Mouse (Mus musculus) heart, embryonic 13.5 days (tissue): ENCODE data around the gene Rmi1. TPM values are rescaled to one million over a fixed set of nuclear protein-coding genes. Genes with fewer than 3 reads are reported as not detected.
"Not testable (repeated sequence)": the region's sequence is repeated elsewhere in the genome, so short reads cannot be mapped to it uniquely, and the experiment has no call there.

Experiments
- ATAC-seq: fragments of 200-750 bp; cut with Nextera tagmentation; 2 replicates; pipeline ENCODE4 v1.8.0; 2017; ENCODE audit warnings: moderate TSS enrichment; ENCODE audit not compliant: insufficient number of reproducible peaks, low FRiP score, low TSS enrichment; ENCODE audit errors: extremely low read depth
- H3K27ac ChIP-seq: fragments of 300-500 bp; sonication (generic); replicated peaks from 2 replicates; pipeline ENCODE4 v1.5.1; 2015; ENCODE audit warnings: moderate library complexity, mild to moderate bottlenecking, inconsistent platforms
- H3K27me3 ChIP-seq: fragments of 300-500 bp; sonication (generic); replicated peaks from 2 replicates; pipeline ENCODE4 v1.6.1; 2015; ENCODE audit warnings: mild to moderate bottlenecking, inconsistent platforms
- H3K36me3 ChIP-seq: fragments of 300-500 bp; sonication (generic); 2 replicates; pipeline ENCODE4 v1.6.1; 2015; ENCODE audit warnings: mild to moderate bottlenecking, inconsistent platforms
- H3K4me1 ChIP-seq: fragments of 300-500 bp; sonication (generic); 2 replicates; pipeline ENCODE4 v1.6.1; 2015; ENCODE audit warnings: inconsistent platforms
- H3K4me2 ChIP-seq: fragments of 300-500 bp; sonication (generic); 2 replicates; pipeline ENCODE4 v1.6.1; 2015; ENCODE audit warnings: inconsistent platforms, mild to moderate bottlenecking, moderate library complexity
- H3K4me3 ChIP-seq: fragments of 300-500 bp; sonication (generic); 2 replicates; pipeline ENCODE4 v1.5.1; 2015; ENCODE audit warnings: moderate library complexity, mild to moderate bottlenecking, inconsistent platforms
- H3K9ac ChIP-seq: fragments of 300-500 bp; sonication (generic); 2 replicates; pipeline ENCODE4 v1.6.1; 2015; ENCODE audit warnings: inconsistent platforms, mild to moderate bottlenecking, moderate library complexity
- H3K9me3 ChIP-seq: fragments of 300-500 bp; sonication (generic); 2 replicates; pipeline ENCODE4 v1.6.1; 2016; ENCODE audit warnings: inconsistent platforms
- WGBS: fragments of 180-500 bp; shearing (Covaris S2); methylation state at CpG from one replicate; pipeline ENCODE4 v1.1.7; 2015; ENCODE audit warnings: mixed read lengths; 5-methylcytosine and 5-hydroxymethylcytosine counted together
- polyA plus RNA-seq: library from polyadenylated mRNA; unstranded; fragments of >200 nt; fragmentation: Nextera tagmentation; extraction: Ambion mirVana; gene quantifications from 2 replicates; pipeline ENCODE4 v1.2.1, GENCODE M21; 2015

The Rmi1 gene
- polyA plus RNA-seq, 1 experiment from 2014 or later, result 17.0 TPM

DNA sequence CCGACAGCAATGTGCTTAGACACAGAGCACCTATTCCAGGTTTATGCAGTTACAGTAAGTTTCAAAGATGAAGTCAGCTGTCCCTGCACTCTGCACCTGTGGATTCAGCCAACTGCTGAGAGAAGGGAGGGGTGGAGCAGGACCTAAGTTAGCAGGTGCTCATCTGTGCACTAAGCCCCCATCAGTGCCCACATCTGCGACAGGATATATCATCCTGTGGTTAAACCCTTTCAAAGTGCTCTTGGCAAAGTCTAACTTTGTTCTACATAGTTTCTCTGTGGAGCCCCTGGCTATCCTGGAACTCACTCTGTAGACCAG is 28.9 kb upstream of the Rmi1 start:
- Histone ChIP-seq H3K36me3 (no peaks in the 10 kb centered on the region), H3K9ac (no peak overlapping the region), H3K27ac (no peak overlapping the region), H3K4me3 (no peak overlapping the region), H3K4me1 (no peaks in the 10 kb centered on the region), H3K4me2 (no peak overlapping the region), H3K27me3 (no peaks in the 10 kb centered on the region), H3K9me3 (no peaks in the 10 kb centered on the region; the same call in 1 of the 2 replicates)
- ATAC-seq, result no peak
- 72% methylated on average over 2 of the region's 2 CpGs for WGBS

DNA sequence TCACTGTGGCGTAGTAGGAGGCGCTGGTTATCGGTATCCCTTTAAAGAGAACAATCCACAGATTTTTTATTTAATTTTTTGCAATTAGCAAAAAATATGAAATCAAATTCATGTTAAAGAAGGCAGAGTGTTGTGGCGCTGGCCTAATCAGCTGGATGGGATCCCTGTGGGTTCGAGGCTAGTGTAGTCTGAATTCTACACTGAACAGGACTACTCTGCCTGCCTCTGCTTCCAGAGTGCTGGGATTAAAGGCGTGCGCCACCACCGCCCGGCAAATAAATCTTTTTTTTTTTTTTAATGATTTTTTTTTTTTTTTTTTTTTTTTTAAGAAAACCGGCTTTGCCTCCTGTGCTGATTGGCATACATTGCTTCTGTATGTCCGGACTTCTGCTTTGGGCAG is 17.7 kb upstream of the Rmi1 start:
- Histone ChIP-seq H3K36me3 (peaks cover 38% of the 10 kb centered on the region), H3K27ac (no peak overlapping the region), H3K4me2 (peak overlapping the region; percentile 90), H3K9ac (peak overlapping the region; percentile 88), H3K4me1 (peaks cover 14% of the 10 kb centered on the region), H3K27me3 (no peaks in the 10 kb centered on the region), H3K4me3 (peak overlapping the region; percentile 80), H3K9me3 (peaks cover 21% of the 10 kb centered on the region)
- 45% methylated on average over 11 of the region's 11 CpGs for WGBS
- ATAC-seq, result no peak

DNA sequence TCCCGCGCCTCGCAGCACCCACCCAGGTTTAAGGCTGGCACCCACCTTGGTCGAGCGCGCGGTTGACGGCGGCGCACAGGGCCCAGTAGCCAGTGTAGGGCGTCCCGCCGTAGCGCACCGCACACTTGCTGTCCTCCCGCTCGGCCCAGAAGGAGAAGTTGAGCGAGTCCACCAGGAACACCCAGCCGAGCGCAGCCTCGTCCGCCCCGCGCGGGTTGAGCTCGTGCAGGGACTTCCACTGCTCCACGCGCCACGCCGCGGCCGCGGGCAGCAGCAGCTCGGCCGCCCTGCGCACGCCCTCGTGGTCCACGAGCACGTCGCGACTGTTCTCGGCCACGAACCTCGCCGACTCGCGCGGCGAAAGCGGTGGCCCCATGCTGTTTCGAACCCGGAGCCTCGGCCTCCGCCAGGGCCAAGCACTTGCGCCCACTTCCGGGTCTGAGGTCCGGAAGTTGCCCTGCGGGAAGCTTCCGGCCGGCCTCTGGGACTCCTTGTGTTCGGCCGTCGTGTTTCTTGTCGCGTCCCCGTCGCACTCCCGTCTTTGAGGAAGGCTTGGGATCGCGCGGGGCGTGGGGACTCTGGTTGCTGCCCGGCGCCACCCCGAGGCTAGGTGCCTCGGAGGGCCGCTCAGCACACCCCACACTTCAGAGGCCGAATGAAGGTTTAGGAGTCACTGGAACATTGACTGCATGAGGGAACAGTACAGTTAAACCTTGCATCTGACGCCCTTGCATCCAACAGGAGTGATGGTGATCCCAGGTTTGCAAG is 17.1 kb upstream of the Rmi1 start, which contains the start of gene 2210016F16Rik:
2210016F16Rik (minus strand) TSS at position 447 of the 768 bp plus-strand sequence.
- 2% methylated on average over 80 of the region's 80 CpGs for WGBS

DNA sequence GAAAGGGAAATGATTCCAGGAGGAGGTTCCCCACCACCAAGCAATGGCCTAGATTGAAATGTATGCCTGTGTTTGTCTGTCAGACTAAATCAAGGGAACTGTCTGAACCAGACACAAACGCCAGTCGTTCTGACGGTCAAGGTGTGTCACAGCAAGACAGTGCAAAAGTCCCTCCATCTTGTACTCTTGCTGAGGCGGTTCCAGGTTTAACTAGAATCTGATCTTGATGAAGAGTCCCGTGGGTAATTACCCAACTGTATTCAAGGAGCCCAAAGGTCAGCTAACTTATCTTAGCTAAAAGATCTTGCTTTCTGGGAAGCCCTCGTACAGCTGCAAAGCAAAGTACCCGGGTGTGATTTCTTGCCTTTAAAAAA is 16.5 kb upstream of the Rmi1 start:
- Histone ChIP-seq H3K9ac (peak overlapping the region; percentile 88), H3K27ac (peak overlapping the region; percentile 33; the same call in 1 of the 2 replicates), H3K36me3 (peaks cover 38% of the 10 kb centered on the region), H3K4me3 (peak overlapping the region; percentile 80), H3K9me3 (peaks cover 10% of the 10 kb centered on the region), H3K4me1 (peaks cover 14% of the 10 kb centered on the region), H3K27me3 (no peaks in the 10 kb centered on the region), H3K4me2 (peak overlapping the region; percentile 90)
- ATAC-seq, result no peak
- WGBS, result 81% methylated on average over 7 of the region's 7 CpGs

More for the DNA sequence above, 17.1 kb upstream of the Rmi1 start, which contains the start of gene 2210016F16Rik:
- H3K4me3 ChIP-seq, result peak within 1 kb of the TSS; percentile 80
- peaks cover 14% of the 10 kb centered on the region for H3K4me1 ChIP-seq
- peak within 1 kb of the TSS; percentile 88 for H3K9ac ChIP-seq
- H3K4me2 ChIP-seq, result peak within 1 kb of the TSS; percentile 90
- peak within 1 kb of the TSS; percentile 33; the same call in 1 of the 2 replicates for H3K27ac ChIP-seq
- H3K9me3 ChIP-seq, result peaks cover 16% of the 10 kb centered on the region
- no peaks in the 10 kb centered on the region for H3K27me3 ChIP-seq
- peak; percentile 37 for ATAC-seq
- H3K36me3 ChIP-seq, result peaks cover 38% of the 10 kb centered on the region

DNA sequence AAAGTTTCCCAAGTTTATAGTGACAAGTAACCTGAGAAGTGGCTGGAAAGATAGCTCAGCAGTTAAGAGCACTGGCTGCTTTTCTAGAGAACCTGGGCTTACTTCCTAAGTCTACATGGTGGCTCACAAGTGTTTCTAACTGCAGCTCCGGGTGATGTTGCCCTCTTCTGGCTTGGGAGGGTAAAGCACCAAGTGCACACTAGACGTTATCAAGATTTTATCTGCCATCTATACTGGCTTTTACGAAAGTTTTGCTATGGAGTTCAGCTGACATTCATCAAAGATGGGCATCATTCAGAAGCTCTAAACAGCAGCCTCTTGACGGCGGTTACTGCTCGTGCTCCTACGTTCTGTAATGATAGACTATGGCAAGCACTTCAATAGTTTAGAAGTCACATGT is 14.1 kb upstream of the Rmi1 start:
- Histone ChIP-seq H3K4me2 (no peak overlapping the region; the same call in 1 of the 2 replicates), H3K4me1 (peaks cover 14% of the 10 kb centered on the region), H3K36me3 (peaks cover 34% of the 10 kb centered on the region), H3K27ac (no peak overlapping the region), H3K9ac (no peak overlapping the region), H3K9me3 (no peaks in the 10 kb centered on the region), H3K27me3 (no peaks in the 10 kb centered on the region), H3K4me3 (no peak overlapping the region)
- 13% methylated on average over 7 of the region's 7 CpGs for WGBS
- ATAC-seq, result no peak

DNA sequence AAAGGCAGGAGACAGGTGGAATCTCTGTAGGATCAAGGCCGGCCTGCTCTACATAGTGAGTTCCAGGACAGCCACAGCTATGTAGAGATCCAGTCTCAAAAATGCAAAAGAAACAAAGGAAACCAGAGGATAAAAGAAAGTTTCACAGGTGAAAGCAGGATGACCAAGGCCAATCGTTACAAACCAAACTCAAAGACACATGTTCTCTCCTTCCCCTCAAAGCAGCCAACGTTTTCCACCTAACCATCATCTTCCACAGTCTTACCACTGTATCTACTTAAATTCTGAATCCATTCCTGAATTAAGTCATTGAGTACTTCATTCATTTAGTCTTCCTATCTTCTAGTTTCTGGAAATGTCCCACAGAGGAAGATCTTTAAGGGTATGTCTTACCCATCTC is 13.7 kb upstream of the Rmi1 start:
- no peak overlapping the region; the same call in 1 of the 2 replicates for H3K4me2 ChIP-seq

DNA sequence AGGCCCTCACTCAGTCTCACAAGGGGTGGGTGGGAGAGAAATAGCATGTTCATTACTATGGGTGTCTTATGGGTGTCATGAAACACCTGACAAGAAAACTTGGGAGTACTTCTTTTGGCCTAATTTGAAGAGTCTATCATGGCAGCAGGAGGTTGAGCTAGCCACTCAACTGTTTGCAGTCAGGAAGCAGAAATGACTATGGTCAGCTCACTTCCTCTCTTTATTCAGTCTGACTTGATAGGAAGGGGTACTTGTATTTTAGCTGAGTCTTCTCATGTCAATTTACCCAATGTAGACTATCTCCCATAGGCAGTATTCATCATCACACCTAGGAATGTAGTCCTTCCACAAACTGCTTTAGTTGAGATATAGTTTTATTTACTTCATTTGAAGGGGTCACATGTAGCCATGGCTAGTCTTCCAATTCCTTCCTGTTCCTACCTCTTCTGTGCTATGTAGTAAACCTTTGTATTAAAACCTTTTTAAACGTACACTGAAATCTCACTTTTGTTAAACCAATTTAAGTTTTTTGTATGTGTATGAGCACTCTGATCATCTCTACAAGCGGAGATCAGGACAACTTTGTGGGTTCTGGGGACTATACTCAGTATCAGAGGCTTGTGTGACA is 12.6 kb upstream of the Rmi1 start:
- H3K9ac ChIP-seq, result no peak overlapping the region
- H3K4me2 ChIP-seq, result no peak overlapping the region
- H3K27me3 ChIP-seq, result no peaks in the 10 kb centered on the region
- no peak for ATAC-seq
- H3K9me3 ChIP-seq, result no peaks in the 10 kb centered on the region
- no peak overlapping the region for H3K27ac ChIP-seq
- H3K36me3 ChIP-seq, result peaks cover 45% of the 10 kb centered on the region
- peaks cover 7% of the 10 kb centered on the region for H3K4me1 ChIP-seq
- H3K4me3 ChIP-seq, result no peak overlapping the region
- WGBS, result 82% methylated on average over 2 of the region's 2 CpGs

More for the DNA sequence above, 13.7 kb upstream of the Rmi1 start:
- H3K36me3 ChIP-seq, result peaks cover 34% of the 10 kb centered on the region
- no peak overlapping the region for H3K9ac ChIP-seq
- 49% methylated on average over 3 of the region's 3 CpGs for WGBS
- H3K27me3 ChIP-seq, result no peaks in the 10 kb centered on the region
- peaks cover 14% of the 10 kb centered on the region for H3K4me1 ChIP-seq
- H3K27ac ChIP-seq, result no peak overlapping the region
- no peaks in the 10 kb centered on the region for H3K9me3 ChIP-seq
- H3K4me3 ChIP-seq, result no peak overlapping the region
- no peak for ATAC-seq

DNA sequence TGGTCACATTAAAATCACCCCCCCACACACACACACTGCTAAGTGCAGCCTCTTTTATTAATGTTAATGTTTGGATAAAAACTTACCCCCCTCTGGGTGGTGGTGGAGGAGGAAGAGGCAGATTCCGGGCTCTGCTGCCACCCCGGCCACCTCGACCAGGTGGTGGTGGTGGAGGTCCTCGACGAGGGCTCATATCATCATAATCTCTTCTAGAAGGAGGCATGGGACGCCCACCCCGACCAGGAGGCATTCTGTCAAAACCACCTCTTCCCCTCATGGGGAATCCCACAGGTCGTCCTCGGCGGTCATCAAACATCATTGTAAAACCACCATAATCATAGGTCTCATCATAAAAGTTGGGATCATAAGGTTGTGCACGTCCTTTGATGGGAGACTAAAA is 7.7 kb upstream of the Rmi1 start:
- not testable (repeated sequence) for H3K4me1 ChIP-seq, H3K4me2 ChIP-seq, ATAC-seq, H3K27ac ChIP-seq, H3K27me3 ChIP-seq, H3K9ac ChIP-seq, H3K9me3 ChIP-seq, H3K4me3 ChIP-seq
- 81% methylated on average over 11 of the region's 11 CpGs for WGBS
- peaks cover 90% of the 10 kb centered on the region for H3K36me3 ChIP-seq

DNA sequence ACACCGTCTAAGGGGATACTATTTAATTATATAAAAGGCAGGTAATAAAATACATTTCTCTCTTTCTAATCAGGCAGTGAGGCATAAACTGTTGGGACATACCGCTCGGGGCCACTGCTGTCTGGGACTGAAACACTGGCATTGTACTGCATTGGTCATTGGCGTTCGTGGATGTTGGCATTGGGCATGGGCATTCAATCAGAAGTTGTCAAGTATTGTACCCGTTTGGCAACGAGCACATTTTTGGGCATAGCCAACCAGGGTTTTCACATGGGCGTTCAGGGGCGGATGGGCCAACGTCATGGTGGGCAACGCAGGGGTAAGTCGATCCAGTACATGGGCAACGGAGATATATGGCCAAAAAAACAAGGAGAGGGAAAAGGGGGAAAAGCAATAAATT is 4.4 kb upstream of the Rmi1 start:
- H3K9ac ChIP-seq, result no peak overlapping the region
- peaks cover 66% of the 10 kb centered on the region for H3K36me3 ChIP-seq
- H3K27me3 ChIP-seq, result no peaks in the 10 kb centered on the region
- H3K27ac ChIP-seq, result no peak overlapping the region
- ATAC-seq, result no peak
- H3K4me3 ChIP-seq, result no peak overlapping the region
- 91% methylated on average over 13 of the region's 13 CpGs for WGBS
- H3K9me3 ChIP-seq, result no peaks in the 10 kb centered on the region
- peaks cover 11% of the 10 kb centered on the region for H3K4me1 ChIP-seq
- no peak overlapping the region for H3K4me2 ChIP-seq

DNA sequence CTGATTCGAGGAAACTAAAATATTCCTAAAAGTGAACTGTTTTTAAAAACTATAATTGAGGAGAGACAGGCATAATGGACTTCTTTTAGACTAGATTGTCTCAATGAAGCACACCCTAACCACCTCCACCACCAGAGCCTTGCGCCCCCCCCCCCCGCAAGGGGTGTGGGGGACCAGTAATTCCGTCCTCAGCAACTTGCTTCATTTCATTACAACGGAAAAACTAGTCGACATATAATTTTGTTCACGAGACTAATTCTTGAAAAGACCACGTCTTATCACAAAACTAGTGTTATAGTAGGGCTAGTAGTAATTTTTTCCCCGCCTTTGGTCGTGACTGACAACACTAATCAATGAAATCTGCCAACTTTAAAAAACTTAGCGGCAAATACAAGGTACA is 1.5 kb upstream of the Rmi1 start:
- H3K36me3 ChIP-seq, result peaks cover 38% of the 10 kb centered on the region
- H3K4me3 ChIP-seq, result peak overlapping the region; percentile 96
- under 1% methylated on average over 11 of the region's 11 CpGs for WGBS
- H3K9me3 ChIP-seq, result no peaks in the 10 kb centered on the region
- H3K4me2 ChIP-seq, result peak overlapping the region; percentile 81
- no peaks in the 10 kb centered on the region for H3K27me3 ChIP-seq
- no peak for ATAC-seq
- H3K27ac ChIP-seq, result peak overlapping the region; percentile 99
- peak overlapping the region; percentile 100 for H3K9ac ChIP-seq
- H3K4me1 ChIP-seq, result peaks cover 21% of the 10 kb centered on the region

DNA sequence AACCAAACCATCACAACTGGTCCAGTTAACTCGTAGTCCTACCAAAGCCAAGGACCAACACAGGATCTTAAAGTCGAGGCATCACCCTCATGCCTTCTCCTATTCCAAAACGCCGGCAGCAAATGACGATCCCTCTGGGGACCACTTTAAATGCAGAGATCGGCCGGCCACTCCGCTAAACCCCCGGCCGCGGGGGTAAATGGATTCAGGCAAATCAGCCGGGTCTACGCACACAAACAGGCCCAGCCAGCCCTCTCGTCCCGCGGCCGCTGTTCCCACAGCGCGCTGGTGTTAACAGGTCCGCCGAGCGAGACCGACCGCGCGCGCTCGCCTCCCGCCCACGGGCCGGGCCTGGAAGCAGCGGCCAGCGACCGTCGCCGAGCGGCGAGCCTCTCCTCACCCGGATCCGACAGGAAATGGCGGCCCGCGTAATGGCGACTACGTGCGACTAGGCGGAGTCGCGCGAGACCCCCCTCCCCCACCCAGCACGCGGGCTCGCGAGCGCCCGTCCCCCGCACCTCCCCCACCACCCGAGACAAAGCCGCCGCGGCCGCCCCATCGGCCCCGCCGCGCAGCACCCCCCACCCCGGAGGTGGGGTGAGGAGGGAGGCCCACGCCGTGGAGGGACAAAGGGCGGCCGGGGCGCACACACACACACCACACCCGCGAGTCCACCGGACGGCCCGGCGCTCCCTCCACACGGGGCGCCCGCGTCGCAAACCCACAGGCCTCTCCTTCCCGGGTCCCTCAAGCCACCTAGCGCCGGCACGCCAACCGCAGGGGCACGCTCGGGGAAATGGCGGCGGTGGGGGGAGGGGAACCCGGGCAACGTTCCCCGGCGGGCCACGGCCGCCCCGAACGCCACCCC is 679 bp upstream of the Rmi1 start:
- H3K4me2 ChIP-seq, result peak overlapping the region; percentile 81
- no peaks in the 10 kb centered on the region for H3K27me3 ChIP-seq
- peak overlapping the region; percentile 100 for H3K9ac ChIP-seq
- peak; percentile 24 for ATAC-seq
- H3K36me3 ChIP-seq, result peaks cover 32% of the 10 kb centered on the region
- under 1% methylated on average over 69 of the region's 100 CpGs for WGBS
- H3K4me3 ChIP-seq, result peak overlapping the region; percentile 96
- peaks cover 23% of the 10 kb centered on the region for H3K4me1 ChIP-seq
- peak overlapping the region; percentile 99 for H3K27ac ChIP-seq
- no peaks in the 10 kb centered on the region for H3K9me3 ChIP-seq
